Mouse (Mus musculus): ENCODE results near the gene Sbno1. TPM values are rescaled to one million over a fixed set of nuclear protein-coding genes. Genes with fewer than 3 reads are reported as not detected.

Sbno1 gene
- polyA plus RNA-seq, 2 experiments, result 43.0 to 65.1 TPM

- DNase-seq (ENCODE audit: low spot score) (peak; percentile 70), ATAC-seq (ENCODE audit: low FRiP score, low read depth) (peak; percentile 54; the same call in 1 of the 2 replicates)
- H3K4me3 ChIP-seq (replicated peaks; ENCODE audit: low read length), result peak overlapping the region; percentile 80
- H3K36me3 ChIP-seq (ENCODE audit: control insufficient read depth, insufficient read depth, low read length), result peaks cover 44% of the 10 kb centered on the region
- no peaks in the 10 kb centered on the region for H3K9me3 ChIP-seq (ENCODE audit: control insufficient read depth, low read length)
- H3K27ac ChIP-seq (replicated peaks; ENCODE audit: low read depth, low read length), result peak overlapping the region; percentile 80
- TF ChIP-seq POLR2A (IDR thresholded peaks at IDR 0.05; ENCODE audit: borderline replicate concordance, extremely low read depth, insufficient read depth, insufficient read length), result no peak
- H3K27me3 ChIP-seq (ENCODE audit: control insufficient read depth, insufficient read depth, low read length), result no peaks in the 10 kb centered on the region
- peak overlapping the region; percentile 90 for H3K4me2 ChIP-seq (replicated peaks; ENCODE audit: low read depth, low read length, severe bottlenecking)
- peak overlapping the region; percentile 89 for H3K9ac ChIP-seq (ENCODE audit: low read depth, low read length, severe bottlenecking)
- H3K4me1 ChIP-seq (ENCODE audit: control insufficient read depth, insufficient read depth, low read length), result peaks cover 12% of the 10 kb centered on the region
- 1% methylated on average over 15 of the region's 15 CpGs for WGBS
These were observed 20.6 kb upstream of the Sbno1 start for GRCm38 (mm10) chr5:124446301-124446881.

- H3K27me3 ChIP-seq (ENCODE audit: control insufficient read depth, insufficient read depth, low read length), result no peaks in the 10 kb centered on the region
These were observed 20.0 kb upstream of the Sbno1 start for GRCm38 (mm10) chr5:124445621-124446293.

GRCm38 (mm10) chr5:124444661-124445561 is 19.1 kb upstream of the Sbno1 start:
- Histone ChIP-seq H3K27ac (replicated peaks; ENCODE audit: low read depth, low read length) (peak overlapping the region; percentile 80), H3K4me2 (replicated peaks; ENCODE audit: low read depth, low read length, severe bottlenecking) (peak overlapping the region; percentile 90), H3K4me3 (replicated peaks; ENCODE audit: low read length) (peak overlapping the region; percentile 80), H3K9me3 (ENCODE audit: control insufficient read depth, low read length) (no peaks in the 10 kb centered on the region), H3K36me3 (ENCODE audit: control insufficient read depth, insufficient read depth, low read length) (peaks cover 29% of the 10 kb centered on the region), H3K9ac (ENCODE audit: low read depth, low read length, severe bottlenecking) (peak overlapping the region; percentile 89), H3K4me1 (ENCODE audit: control insufficient read depth, insufficient read depth, low read length) (peaks cover 17% of the 10 kb centered on the region), H3K27me3 (ENCODE audit: control insufficient read depth, insufficient read depth, low read length) (no peaks in the 10 kb centered on the region)
- DNase-seq (ENCODE audit: low spot score) (peak; percentile 75), ATAC-seq (ENCODE audit: low FRiP score, low read depth) (peak; percentile 85)
- TF ChIP-seq POLR2A (IDR thresholded peaks at IDR 0.05; ENCODE audit: borderline replicate concordance, extremely low read depth, insufficient read depth, insufficient read length), result 0 out of 2 replicates have a peak, but pooled peaks have one; percentile 68
- 9% methylated on average over 28 of the region's 66 CpGs for WGBS

More at GRCm38 (mm10) chr5:124445621-124446293, 20.0 kb upstream of the Sbno1 start:
- peak; percentile 48 for ATAC-seq (ENCODE audit: low FRiP score, low read depth)
- H3K27ac ChIP-seq (replicated peaks; ENCODE audit: low read depth, low read length), result peak overlapping the region; percentile 80
- H3K4me2 ChIP-seq (replicated peaks; ENCODE audit: low read depth, low read length, severe bottlenecking), result peak overlapping the region; percentile 90
- peaks cover 15% of the 10 kb centered on the region for H3K4me1 ChIP-seq (ENCODE audit: control insufficient read depth, insufficient read depth, low read length)
- DNase-seq (ENCODE audit: low spot score), result no peak
- no peak for TF ChIP-seq POLR2A (IDR thresholded peaks at IDR 0.05; ENCODE audit: borderline replicate concordance, extremely low read depth, insufficient read depth, insufficient read length)
- 0% methylated on average over 7 of the region's 77 CpGs for WGBS
- H3K9ac ChIP-seq (ENCODE audit: low read depth, low read length, severe bottlenecking), result peak overlapping the region; percentile 89
- H3K9me3 ChIP-seq (ENCODE audit: control insufficient read depth, low read length), result no peaks in the 10 kb centered on the region
- peak overlapping the region; percentile 80 for H3K4me3 ChIP-seq (replicated peaks; ENCODE audit: low read length)
- H3K36me3 ChIP-seq (ENCODE audit: control insufficient read depth, insufficient read depth, low read length), result peaks cover 37% of the 10 kb centered on the region

- Histone ChIP-seq H3K4me3 (replicated peaks; ENCODE audit: low read length) (peak overlapping the region; percentile 80; the same call in 1 of the 2 replicates), H3K27me3 (ENCODE audit: control insufficient read depth, insufficient read depth, low read length) (no peaks in the 10 kb centered on the region), H3K4me2 (replicated peaks; ENCODE audit: low read depth, low read length, severe bottlenecking) (peak overlapping the region; percentile 90), H3K4me1 (ENCODE audit: control insufficient read depth, insufficient read depth, low read length) (peaks cover 17% of the 10 kb centered on the region), H3K27ac (replicated peaks; ENCODE audit: low read depth, low read length) (no peak overlapping the region), H3K36me3 (ENCODE audit: control insufficient read depth, insufficient read depth, low read length) (peaks cover 22% of the 10 kb centered on the region), H3K9ac (ENCODE audit: low read depth, low read length, severe bottlenecking) (no peak overlapping the region), H3K9me3 (ENCODE audit: control insufficient read depth, low read length) (no peaks in the 10 kb centered on the region)
- TF ChIP-seq POLR2A (IDR thresholded peaks at IDR 0.05; ENCODE audit: borderline replicate concordance, extremely low read depth, insufficient read depth, insufficient read length), result no peak
- DNase-seq (ENCODE audit: low spot score), result no peak
- ATAC-seq (ENCODE audit: low FRiP score, low read depth), result no peak
- WGBS, result 76% methylated on average over 3 of the region's 3 CpGs
These were observed 18.4 kb upstream of the Sbno1 start for GRCm38 (mm10) chr5:124444208-124444607.

GRCm38 (mm10) chr5:124442628-124443027 is 16.8 kb upstream of the Sbno1 start:
- Histone ChIP-seq H3K27ac (replicated peaks; ENCODE audit: low read depth, low read length) (no peak overlapping the region), H3K27me3 (ENCODE audit: control insufficient read depth, insufficient read depth, low read length) (no peaks in the 10 kb centered on the region), H3K4me3 (replicated peaks; ENCODE audit: low read length) (no peak overlapping the region), H3K4me2 (replicated peaks; ENCODE audit: low read depth, low read length, severe bottlenecking) (no peak overlapping the region), H3K9ac (ENCODE audit: low read depth, low read length, severe bottlenecking) (no peak overlapping the region), H3K36me3 (ENCODE audit: control insufficient read depth, insufficient read depth, low read length) (peaks cover 6% of the 10 kb centered on the region), H3K9me3 (ENCODE audit: control insufficient read depth, low read length) (no peaks in the 10 kb centered on the region), H3K4me1 (ENCODE audit: control insufficient read depth, insufficient read depth, low read length) (peaks cover 19% of the 10 kb centered on the region)
- DNase-seq (ENCODE audit: low spot score), result no peak
- ATAC-seq (ENCODE audit: low FRiP score, low read depth), result no peak
- no peak for TF ChIP-seq POLR2A (IDR thresholded peaks at IDR 0.05; ENCODE audit: borderline replicate concordance, extremely low read depth, insufficient read depth, insufficient read length)
- 89% methylated on average over 2 of the region's 2 CpGs for WGBS

Data from limb, embryonic 14.5 days (tissue).